Mouse (Mus musculus) heart, embryonic 15.5 days (tissue): ENCODE results near the gene 2010109A12Rik. TPM values are rescaled to one million over a fixed set of nuclear protein-coding genes. Genes with fewer than 3 reads are reported as not detected.

Experiments used
- ATAC-seq: fragments of 200-750 bp; cut with Nextera tagmentation; replicated peaks from 2 replicates; pipeline ENCODE4 v1.8.0; 2017; ENCODE audit warnings: low read depth, moderate TSS enrichment; ENCODE audit not compliant: insufficient number of reproducible peaks, insufficient read depth, low FRiP score
- H3K27ac ChIP-seq: fragments of 300-500 bp; sonication (generic); 2 replicates; pipeline ENCODE4 v1.5.1; 2015; ENCODE audit warnings: mild to moderate bottlenecking, inconsistent platforms
- H3K27me3 ChIP-seq: fragments of 300-500 bp; sonication (generic); 2 replicates; pipeline ENCODE4 v1.6.1; 2015; ENCODE audit warnings: inconsistent platforms
- H3K36me3 ChIP-seq: fragments of 300-500 bp; sonication (generic); 2 replicates; pipeline ENCODE4 v1.6.1; 2015; ENCODE audit warnings: mild to moderate bottlenecking, inconsistent platforms
- H3K4me1 ChIP-seq: fragments of 300-500 bp; sonication (generic); replicated peaks from 2 replicates; pipeline ENCODE4 v1.6.1; 2015; ENCODE audit warnings: inconsistent platforms
- H3K4me2 ChIP-seq: fragments of 300-500 bp; sonication (generic); 2 replicates; pipeline ENCODE4 v1.6.1; 2015; ENCODE audit warnings: inconsistent platforms, mild to moderate bottlenecking, moderate library complexity
- H3K4me3 ChIP-seq: fragments of 300-500 bp; sonication (generic); 2 replicates; pipeline ENCODE4 v1.5.1; 2015; ENCODE audit warnings: mild to moderate bottlenecking, inconsistent platforms
- H3K9ac ChIP-seq: fragments of 300-500 bp; sonication (generic); 2 replicates; pipeline ENCODE4 v1.6.1; 2015; ENCODE audit warnings: mild to moderate bottlenecking, inconsistent platforms
- H3K9me3 ChIP-seq: fragments of 300-500 bp; sonication (generic); replicated peaks from 2 replicates; pipeline ENCODE4 v1.6.1; 2016; ENCODE audit warnings: inconsistent platforms
- WGBS: fragments of 180-500 bp; shearing (Covaris S2); methylation state at CpG from one replicate; pipeline ENCODE4 v1.1.7; 2015; ENCODE audit warnings: mixed read lengths; 5-methylcytosine and 5-hydroxymethylcytosine counted together
- polyA plus RNA-seq: library from polyadenylated mRNA; unstranded; fragments of >200 nt; fragmentation: Nextera tagmentation; extraction: Ambion mirVana; gene quantifications from 2 replicates; pipeline ENCODE4 v1.2.1, GENCODE M21; 2015

2010109A12Rik gene
- polyA plus RNA-seq, 1 experiment from 2014 or later: 2.5 TPM

DNA sequence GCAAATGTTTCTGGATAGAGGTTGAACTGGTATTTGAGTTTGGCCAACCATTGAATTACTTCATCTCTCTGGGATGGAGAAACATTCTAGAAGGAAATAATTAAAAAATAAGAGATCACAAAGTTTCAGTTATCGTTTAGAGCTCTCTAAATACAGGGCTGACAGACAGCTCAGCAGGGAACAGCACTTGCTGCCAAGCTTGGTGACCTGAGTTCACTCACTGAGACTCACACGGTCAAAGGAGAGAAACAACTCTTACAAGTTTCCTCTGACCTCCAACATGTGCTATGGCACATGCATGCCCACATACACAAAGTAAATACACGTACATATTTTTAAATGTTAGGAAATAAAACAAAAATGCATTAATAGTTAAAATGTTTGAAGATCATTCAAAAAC is 16.7 kb upstream of the 2010109A12Rik start:
- 66% methylated on average over 3 of the region's 3 CpGs for WGBS
- H3K36me3 ChIP-seq: peaks cover 40% of the 10 kb centered on the region

DNA sequence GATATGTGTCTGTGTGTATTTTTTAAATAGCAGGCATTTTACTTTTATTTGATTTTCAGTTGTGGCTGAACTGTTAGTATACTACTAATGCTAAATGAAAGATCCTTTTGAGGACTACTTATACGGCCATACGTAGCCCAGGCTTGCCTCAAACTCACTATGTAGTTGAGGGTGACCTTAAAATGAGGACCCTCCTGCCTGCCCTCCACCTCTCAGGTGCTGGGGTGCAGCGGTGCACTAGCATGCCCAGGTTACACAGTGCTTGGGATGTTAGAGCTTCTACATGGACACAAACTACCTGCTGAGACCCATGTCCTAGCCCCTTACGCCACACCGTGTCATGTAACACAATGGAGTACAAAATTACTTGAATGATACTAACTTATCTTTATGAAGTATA is 15.9 kb upstream of the 2010109A12Rik start:
- no peak overlapping the region for H3K4me3 ChIP-seq
- H3K36me3 ChIP-seq: peaks cover 36% of the 10 kb centered on the region
- no peak overlapping the region for H3K4me2 ChIP-seq
- H3K9ac ChIP-seq: no peak overlapping the region
- H3K27ac ChIP-seq: no peak overlapping the region
- H3K4me1 ChIP-seq: peaks cover 7% of the 10 kb centered on the region; the same call in 1 of the 2 replicates
- no peaks in the 10 kb centered on the region for H3K9me3 ChIP-seq
- ATAC-seq: no peak
- no peaks in the 10 kb centered on the region for H3K27me3 ChIP-seq
- 91% methylated on average over 5 of the region's 5 CpGs for whole genome bisulfite sequencing

More for the DNA sequence above, 16.7 kb upstream of the 2010109A12Rik start:
- Histone ChIP-seq H3K4me2 (no peak overlapping the region), H3K9ac (no peak overlapping the region), H3K4me1 (peaks cover 7% of the 10 kb centered on the region; the same call in 1 of the 2 replicates), H3K9me3 (no peaks in the 10 kb centered on the region), H3K27ac (no peak overlapping the region), H3K27me3 (no peaks in the 10 kb centered on the region), H3K4me3 (no peak overlapping the region)
- ATAC-seq: no peak

DNA sequence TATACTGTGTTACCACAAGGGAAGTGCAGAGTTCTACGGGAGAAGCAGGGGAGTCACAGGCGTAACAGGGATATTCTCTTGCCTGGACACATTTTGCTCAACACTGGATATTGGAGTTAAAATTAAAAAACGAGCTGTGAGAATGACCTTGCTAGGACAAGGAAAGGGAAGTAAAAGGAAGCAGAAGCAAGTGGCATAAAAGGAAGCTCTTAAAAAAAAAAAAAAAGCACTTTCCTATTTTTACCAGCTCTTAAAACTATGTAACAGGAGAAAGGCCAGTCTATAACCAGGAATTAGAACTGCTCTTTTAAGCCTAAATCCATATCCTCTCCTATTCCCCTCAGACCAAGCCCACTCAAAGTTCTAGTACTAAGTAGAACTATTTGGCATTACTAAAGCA is 8.1 kb upstream of the 2010109A12Rik start:
- Histone ChIP-seq H3K9ac (no peak overlapping the region), H3K36me3 (peaks cover 37% of the 10 kb centered on the region)
- WGBS: 75% methylated on average over 3 of the region's 3 CpGs

DNA sequence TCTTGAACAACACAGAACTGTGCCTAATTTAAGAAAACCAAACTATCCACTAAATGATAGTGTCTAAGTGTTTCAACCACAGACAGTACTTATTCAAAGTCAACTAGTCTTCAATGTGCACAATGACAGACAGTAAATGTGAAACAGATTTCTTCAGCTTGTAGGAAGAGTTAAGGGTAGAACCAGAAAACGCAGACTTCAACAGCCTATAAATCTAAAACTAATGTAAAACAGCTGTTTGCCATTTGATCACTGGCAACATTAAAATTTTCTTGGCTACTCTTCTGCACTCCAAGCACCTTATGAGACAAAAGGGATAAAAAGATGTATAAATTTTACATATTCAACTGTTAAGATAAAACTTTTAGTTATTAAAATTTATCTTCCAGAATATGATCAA is 5.1 kb upstream of the 2010109A12Rik start:
- Histone ChIP-seq H3K4me1 (peaks cover 13% of the 10 kb centered on the region), H3K9me3 (no peaks in the 10 kb centered on the region), H3K9ac (no peak overlapping the region), H3K36me3 (peaks cover 34% of the 10 kb centered on the region), H3K27ac (no peak overlapping the region), H3K27me3 (no peaks in the 10 kb centered on the region), H3K4me3 (no peak overlapping the region), H3K4me2 (no peak overlapping the region)
- ATAC-seq: no peak
- 75% methylated on average over 1 of the region's 1 CpGs for WGBS

More for the DNA sequence above, 8.1 kb upstream of the 2010109A12Rik start:
- H3K4me2 ChIP-seq: no peak overlapping the region
- H3K9me3 ChIP-seq: no peaks in the 10 kb centered on the region
- no peaks in the 10 kb centered on the region for H3K27me3 ChIP-seq
- H3K4me1 ChIP-seq: peaks cover 9% of the 10 kb centered on the region; the same call in 1 of the 2 replicates
- no peak for ATAC-seq
- H3K4me3 ChIP-seq: no peak overlapping the region
- H3K27ac ChIP-seq: no peak overlapping the region

DNA sequence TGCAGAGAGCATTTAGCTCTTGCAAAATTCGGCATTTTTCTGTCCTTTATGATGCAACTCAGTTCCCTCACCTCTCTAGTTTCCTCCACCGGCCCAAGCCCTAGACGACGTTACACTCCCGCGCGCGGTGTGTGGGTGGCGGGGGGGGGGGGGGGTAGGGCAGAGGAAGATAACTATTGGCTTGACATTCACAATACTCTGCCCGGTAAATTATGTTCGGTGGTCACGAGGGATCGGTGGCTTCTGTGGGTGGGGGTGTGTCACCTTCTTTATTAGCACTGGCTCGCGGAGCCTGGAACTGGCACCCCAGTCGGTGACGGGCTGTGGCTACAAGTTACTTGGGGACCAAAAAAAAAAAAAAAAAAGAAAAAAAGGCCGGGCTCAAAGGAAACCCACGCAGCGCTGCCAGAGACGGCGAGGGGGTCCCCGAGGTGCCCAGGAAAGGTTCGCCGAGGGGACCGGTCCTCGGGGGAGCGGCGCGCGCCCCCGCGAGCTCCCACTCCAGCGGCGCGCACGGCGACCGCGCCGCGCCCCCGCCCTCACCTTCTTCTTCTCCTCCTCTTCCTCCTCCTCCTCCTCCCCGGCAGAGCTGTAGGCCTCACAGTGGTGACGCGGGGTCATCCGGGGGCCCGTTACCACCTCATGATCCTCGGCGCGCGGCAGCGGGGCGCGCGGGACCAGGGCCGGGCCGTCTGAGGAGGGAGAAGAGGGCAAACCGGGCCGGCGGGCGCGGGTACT is 778 bp upstream of the 2010109A12Rik start:
- peak overlapping the region; percentile 96 for H3K9ac ChIP-seq
- ATAC-seq: peak; percentile 63
- H3K27me3 ChIP-seq: no peaks in the 10 kb centered on the region
- H3K4me3 ChIP-seq: peak overlapping the region; percentile 98
- peak overlapping the region; percentile 94 for H3K27ac ChIP-seq
- H3K36me3 ChIP-seq: peaks cover 13% of the 10 kb centered on the region
- no peaks in the 10 kb centered on the region for H3K9me3 ChIP-seq
- peaks cover 19% of the 10 kb centered on the region for H3K4me1 ChIP-seq
- WGBS: under 1% methylated on average over 49 of the region's 63 CpGs
- H3K4me2 ChIP-seq: peak overlapping the region; percentile 71

DNA sequence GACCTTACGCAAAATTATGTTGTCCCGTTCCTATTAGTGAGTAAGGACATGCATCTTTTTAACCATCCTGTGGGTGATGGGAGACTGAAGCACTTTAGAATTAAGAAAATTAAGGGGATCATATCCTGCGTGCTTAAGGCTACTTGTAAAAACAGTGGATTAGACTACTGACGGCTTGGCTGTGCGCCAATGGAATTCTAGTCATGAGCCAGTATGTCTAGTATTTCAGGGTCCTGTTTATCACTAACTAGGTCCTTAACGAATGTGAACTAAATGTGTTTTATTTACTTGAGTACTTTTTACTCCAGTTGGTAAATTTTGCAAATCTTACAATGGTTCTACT is 659 bp downstream of the 2010109A12Rik start:
- H3K36me3 ChIP-seq: peaks cover 1% of the 10 kb centered on the region
- H3K27ac ChIP-seq: peak overlapping the region; percentile 94
- peak overlapping the region; percentile 98 for H3K4me3 ChIP-seq
- peak overlapping the region; percentile 96; the same call in 1 of the 2 replicates for H3K9ac ChIP-seq
- no peak for ATAC-seq
- WGBS: 2% methylated on average over 6 of the region's 6 CpGs
- H3K4me1 ChIP-seq: peaks cover 19% of the 10 kb centered on the region
- no peaks in the 10 kb centered on the region for H3K27me3 ChIP-seq
- H3K9me3 ChIP-seq: no peaks in the 10 kb centered on the region
- H3K4me2 ChIP-seq: peak overlapping the region; percentile 61

DNA sequence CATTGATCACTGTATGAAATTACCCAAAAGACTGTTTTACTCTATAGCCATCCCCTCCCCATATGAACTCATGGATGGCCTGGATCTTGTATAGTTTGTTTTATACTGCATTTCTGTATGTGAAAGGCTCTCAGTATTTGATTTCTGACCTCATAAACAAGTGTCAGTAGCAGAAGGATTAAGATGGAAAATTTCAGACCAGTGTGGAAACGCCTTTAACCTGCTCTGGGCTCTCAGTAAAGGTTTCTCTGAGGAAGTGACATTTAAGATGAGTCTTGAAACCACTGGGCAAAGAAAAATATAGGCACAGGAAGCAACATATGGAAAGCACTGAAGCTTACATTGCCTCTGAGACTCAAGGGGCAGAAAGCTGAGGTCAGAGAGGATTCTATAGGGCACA is 1.2 kb downstream of the 2010109A12Rik start:
- no peaks in the 10 kb centered on the region for H3K27me3 ChIP-seq
- H3K9me3 ChIP-seq: no peaks in the 10 kb centered on the region
- H3K4me1 ChIP-seq: peaks cover 19% of the 10 kb centered on the region
- no peak overlapping the region for H3K9ac ChIP-seq
- H3K27ac ChIP-seq: peak overlapping the region; percentile 94
- peak overlapping the region; percentile 61 for H3K4me2 ChIP-seq
- 74% methylated on average over 1 of the region's 1 CpGs for WGBS
- no peak for ATAC-seq
- no peak overlapping the region for H3K4me3 ChIP-seq
- H3K36me3 ChIP-seq: no peaks in the 10 kb centered on the region

DNA sequence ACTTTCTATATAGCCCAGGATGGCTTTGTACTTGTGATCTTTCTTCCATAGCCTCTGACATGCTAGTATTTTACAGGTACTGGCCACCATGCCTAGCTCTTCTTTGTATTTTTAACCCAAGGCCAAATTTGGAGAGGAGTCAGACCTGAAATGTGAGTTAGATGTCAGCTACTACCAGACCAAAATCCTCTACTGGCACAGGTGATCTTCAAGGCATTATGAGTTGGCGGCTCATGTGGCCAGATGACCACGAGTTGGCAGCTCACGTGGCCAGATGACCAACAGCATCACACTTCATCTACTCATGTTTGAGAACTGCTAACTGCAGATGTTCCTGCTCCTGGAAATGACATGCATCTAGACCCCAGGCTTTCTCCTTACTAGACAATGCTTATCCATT is 12.1 kb downstream of the 2010109A12Rik start:
- WGBS: 80% methylated on average over 3 of the region's 3 CpGs
- Histone ChIP-seq H3K4me3 (no peak overlapping the region), H3K9ac (no peak overlapping the region), H3K4me2 (no peak overlapping the region), H3K27ac (no peak overlapping the region), H3K27me3 (no peaks in the 10 kb centered on the region), H3K4me1 (no peaks in the 10 kb centered on the region), H3K9me3 (no peaks in the 10 kb centered on the region), H3K36me3 (no peaks in the 10 kb centered on the region)
- no peak for ATAC-seq

DNA sequence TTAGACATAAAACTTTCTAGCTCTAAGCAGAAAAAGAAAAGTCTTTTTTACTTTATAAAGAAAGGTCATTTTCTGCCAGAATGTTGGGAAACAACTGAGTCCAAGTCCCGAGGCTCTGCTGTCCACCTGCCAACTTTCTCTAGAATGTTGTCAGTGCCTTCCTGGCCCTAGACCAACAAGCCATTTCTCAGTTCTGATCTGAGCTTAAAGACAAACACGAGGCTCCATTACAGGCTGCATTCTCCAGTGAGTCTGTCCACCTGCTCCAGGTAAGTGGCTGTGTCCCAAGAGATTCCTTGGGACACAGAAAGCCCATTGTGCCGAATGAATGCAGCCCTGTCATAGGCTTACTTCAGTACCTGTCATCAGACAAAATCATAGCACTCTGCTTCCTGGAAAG is 15.3 kb downstream of the 2010109A12Rik start:
- no peak for ATAC-seq
- Histone ChIP-seq H3K4me1 (no peaks in the 10 kb centered on the region), H3K27ac (no peak overlapping the region), H3K4me3 (no peak overlapping the region), H3K27me3 (no peaks in the 10 kb centered on the region), H3K9ac (no peak overlapping the region), H3K36me3 (no peaks in the 10 kb centered on the region), H3K9me3 (no peaks in the 10 kb centered on the region), H3K4me2 (no peak overlapping the region)
- 49% methylated on average over 3 of the region's 3 CpGs for WGBS

DNA sequence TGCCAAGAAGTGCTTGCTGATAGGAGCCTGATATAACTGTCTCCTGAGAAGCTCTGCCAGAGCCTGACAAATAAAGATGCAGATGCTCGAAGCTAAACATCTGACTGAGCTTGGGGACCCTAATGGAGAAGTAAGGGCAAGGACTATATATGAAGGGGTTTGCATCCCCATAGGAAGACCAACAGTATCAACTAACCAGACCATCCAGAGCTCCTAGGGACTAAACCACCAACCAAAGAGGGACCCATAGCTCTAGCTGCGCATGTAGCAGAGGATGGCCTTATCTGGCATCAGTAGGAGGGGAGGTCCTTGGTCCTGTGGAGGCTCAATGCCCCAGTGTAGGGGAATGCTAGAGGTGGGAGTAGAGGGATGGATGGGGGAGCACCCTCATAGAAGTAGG is 18.2 kb downstream of the 2010109A12Rik start:
- no peak overlapping the region for H3K9ac ChIP-seq
- no peak overlapping the region for H3K4me3 ChIP-seq
- no peak overlapping the region for H3K27ac ChIP-seq
- ATAC-seq: no peak
- WGBS: 66% methylated on average over 2 of the region's 2 CpGs
- H3K9me3 ChIP-seq: no peaks in the 10 kb centered on the region
- no peaks in the 10 kb centered on the region for H3K4me1 ChIP-seq
- H3K27me3 ChIP-seq: no peaks in the 10 kb centered on the region
- H3K4me2 ChIP-seq: no peak overlapping the region
- no peaks in the 10 kb centered on the region for H3K36me3 ChIP-seq

DNA sequence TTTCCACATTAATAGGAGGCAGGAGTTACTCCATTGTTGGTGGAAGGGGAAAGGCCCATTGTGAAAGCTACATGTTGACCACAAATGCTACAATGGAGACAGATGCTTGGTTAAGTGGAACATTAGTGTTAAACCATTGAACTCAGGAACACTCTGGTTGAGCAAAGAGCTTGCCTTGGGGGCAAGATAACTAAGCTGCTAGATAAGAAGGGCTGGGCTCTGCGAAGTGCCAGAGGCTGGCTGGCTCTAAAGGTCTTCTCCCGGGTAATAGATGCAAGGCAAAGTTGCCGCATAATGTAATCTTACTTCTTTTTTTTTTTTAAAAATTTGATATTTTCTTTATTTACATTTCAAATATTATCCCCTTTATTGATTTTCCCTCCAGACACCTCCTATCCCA is 20.8 kb downstream of the 2010109A12Rik start:
- Histone ChIP-seq H3K27ac (no peak overlapping the region), H3K9ac (no peak overlapping the region), H3K36me3 (no peaks in the 10 kb centered on the region), H3K4me3 (no peak overlapping the region), H3K4me1 (no peaks in the 10 kb centered on the region), H3K9me3 (no peaks in the 10 kb centered on the region), H3K27me3 (no peaks in the 10 kb centered on the region), H3K4me2 (no peak overlapping the region)
- 63% methylated on average over 3 of the region's 3 CpGs for WGBS
- no peak for ATAC-seq

DNA sequence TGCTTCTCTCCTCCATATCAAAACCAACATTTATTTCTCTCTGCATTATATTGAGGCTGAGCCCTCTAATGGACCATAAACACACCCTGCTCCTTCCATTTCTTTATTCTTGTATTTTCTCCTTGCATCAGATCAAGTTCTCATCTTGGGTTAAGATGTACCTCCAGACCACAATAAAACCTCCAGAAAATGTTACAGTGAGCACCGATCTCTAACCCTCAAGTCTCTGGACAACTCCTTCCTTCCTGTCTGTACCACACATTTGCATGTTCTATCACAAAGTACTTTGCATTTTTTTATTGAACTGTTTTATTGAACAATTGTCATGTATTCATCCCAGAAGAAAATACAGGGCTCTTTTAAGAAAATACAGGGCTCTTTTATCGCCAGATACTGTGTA is 23.2 kb downstream of the 2010109A12Rik start:
- H3K4me2 ChIP-seq: no peak overlapping the region
- H3K27me3 ChIP-seq: no peaks in the 10 kb centered on the region
- H3K9ac ChIP-seq: no peak overlapping the region
- H3K4me1 ChIP-seq: no peaks in the 10 kb centered on the region
- no peak for ATAC-seq
- no peak overlapping the region for H3K4me3 ChIP-seq
- H3K27ac ChIP-seq: no peak overlapping the region
- no peaks in the 10 kb centered on the region for H3K9me3 ChIP-seq
- H3K36me3 ChIP-seq: no peaks in the 10 kb centered on the region
- 78% methylated on average over 2 of the region's 2 CpGs for WGBS
